8 mouse cellular contexts compared by ENCODE assay signal in genomic region chr9:63610841-63611366, GRCm38 (mm10). TPM values are rescaled to one million over a fixed set of nuclear protein-coding genes. Genes with fewer than 3 reads are reported as not detected.
DNase-seq lines count a peak whose midpoint lies in the region; ATAC-seq and TF ChIP-seq lines count a peak whose summit lies in the region.

No protein-coding gene starts in this region.

- no peaks in the 10 kb centered on the region for H3K9me3 ChIP-seq in forebrain, embryonic 11.5 days (ENCODE audit: control insufficient read depth, low read length)
- H3K9me3 ChIP-seq in forebrain, embryonic 16.5 days (ENCODE audit: control insufficient read depth, low read length), result no peaks in the 10 kb centered on the region

- H3K79me2 ChIP-seq in macrophage (ENCODE audit: inconsistent target), result peaks cover 91% of the 10 kb centered on the region

- H3K36me3 ChIP-seq in forebrain, embryonic 11.5 days (ENCODE audit: control insufficient read depth, insufficient read depth, low read length), result no peaks in the 10 kb centered on the region
- H3K36me3 ChIP-seq in forebrain, embryonic 16.5 days (ENCODE audit: control insufficient read depth, insufficient read depth), result no peaks in the 10 kb centered on the region
- no peaks in the 10 kb centered on the region for H3K36me3 ChIP-seq in macrophage (ENCODE audit: inconsistent target)

- H3K9ac ChIP-seq in forebrain, embryonic 11.5 days (ENCODE audit: low read length), result 0 out of 2 replicates have a peak overlapping the region, but pooled peaks have one; percentile 2
- H3K9ac ChIP-seq in forebrain, embryonic 16.5 days (replicated peaks; ENCODE audit: low read depth, low read length), result no peak overlapping the region

- no peak for TF ChIP-seq CTCF in brain, embryonic 14.5 days (IDR thresholded peaks at IDR 0.05; ENCODE audit: borderline replicate concordance, extremely low read depth, insufficient read depth, insufficient read length)

- H3K4me2 ChIP-seq in forebrain, embryonic 11.5 days (ENCODE audit: low read depth, low read length, severe bottlenecking), result no peak overlapping the region
- no peak overlapping the region for H3K4me2 ChIP-seq in forebrain, embryonic 16.5 days (ENCODE audit: low read length)

- no peak for ATAC-seq in forebrain, embryonic 11.5 days (replicated peaks; ENCODE audit: low FRiP score)
- ATAC-seq in forebrain, embryonic 16.5 days, result no peak

- H3K27me3 ChIP-seq in forebrain, embryonic 11.5 days (ENCODE audit: control insufficient read depth, insufficient read depth, low read length), result no peaks in the 10 kb centered on the region
- no peaks in the 10 kb centered on the region for H3K27me3 ChIP-seq in forebrain, embryonic 16.5 days (replicated peaks; ENCODE audit: control insufficient read depth, insufficient read depth, low read length)

- H3K4me3 ChIP-seq in forebrain, embryonic 11.5 days (ENCODE audit: low read depth, low read length), result no peak overlapping the region
- H3K4me3 ChIP-seq in forebrain, embryonic 16.5 days (replicated peaks; ENCODE audit: low read length), result no peak overlapping the region
- H3K4me3 ChIP-seq in macrophage (ENCODE audit: inconsistent target), result no peak overlapping the region

- H3K27ac ChIP-seq in forebrain, embryonic 11.5 days (ENCODE audit: low read depth, low read length), result no peak overlapping the region
- H3K27ac ChIP-seq in forebrain, embryonic 16.5 days (ENCODE audit: low read length), result no peak overlapping the region
- peak overlapping the region; percentile 82 for H3K27ac ChIP-seq in macrophage

- peaks cover 15% of the 10 kb centered on the region; the same call in 1 of the 2 replicates for H3K4me1 ChIP-seq in forebrain, embryonic 11.5 days (replicated peaks; ENCODE audit: control insufficient read depth, insufficient read depth, low read length)
- H3K4me1 ChIP-seq in forebrain, embryonic 16.5 days (replicated peaks; ENCODE audit: control insufficient read depth, insufficient read depth, low read length), result peaks cover 21% of the 10 kb centered on the region

- no peak for TF ChIP-seq POLR2A in brain, embryonic 14.5 days (IDR thresholded peaks at IDR 0.05; ENCODE audit: borderline replicate concordance, extremely low read depth, insufficient read depth, insufficient read length, poor library complexity, severe bottlenecking)

- DNase-seq in forebrain, embryonic 11.5 days (ENCODE audit: low spot score), result peak; percentile 58
- peak; percentile 62 for DNase-seq in brain, embryonic 14.5 days (ENCODE audit: low read depth)
- peak; percentile 54 to 55 for DNase-seq in heart, adult 18-20 months
- DNase-seq in kidney, adult 9 months, result peak; percentile 55
- DNase-seq in thymus, postnatal 14 days, result peak; percentile 43
- no peak for DNase-seq in right cerebral cortex, postnatal 25 days

- 14% methylated on average over 13 of the region's 13 CpGs for WGBS in forebrain, embryonic 11.5 days
- WGBS in forebrain, embryonic 16.5 days, result 15% methylated on average over 13 of the region's 13 CpGs
- WGBS in macrophage (ENCODE audit: missing documents), result 3% methylated on average over 12 of the region's 13 CpGs

RNA-seq across cellular contexts. Expression of gene Aagab, which starts 8.4 kb away (rescaled TPM):
- 48.3 and 48.4 TPM in 2 replicates for polyA plus RNA-seq in forebrain, embryonic 11.5 days (2014; fragmentation: Nextera tagmentation; extraction: Ambion mirVana)
- 58.5 and 65.1 TPM in 2 replicates for polyA plus RNA-seq in forebrain, embryonic 16.5 days (2015; fragmentation: Nextera tagmentation; extraction: Ambion mirVana)
- polyA plus RNA-seq in brain, embryonic 14.5 days (2012; rRNA removed), result 24.9 and 27.9 TPM in 2 replicates
- 10 to 100 TPM; 18.9 to 23.4 TPM for total RNA-seq in heart, adult 18-20 months (2021)
- total RNA-seq in macrophage (2018; cell fraction: chromatin; rRNA removed), result 100 to 1,000 TPM in 14 of 26 experiments, 10 to 100 TPM in 12; 10.5 to 208 (median 110) TPM
- 10 to 100 TPM; 17.3 to 54.9 (median 37.3) TPM for total RNA-seq in macrophage (2018; cell fraction: cytosol; rRNA removed)
- 100 to 1,000 TPM in 3 of 26 experiments, 10 to 100 TPM in 23; 10.7 to 122 (median 65.4) TPM for total RNA-seq in macrophage (2018; cell fraction: nucleus; rRNA removed)
- 22.5 to 45.8 TPM (median 24.3 TPM) in 3 replicates for polyA plus RNA-seq in macrophage (2018)

RNA-seq across cellular contexts. Expression of gene Iqch, which starts 8.6 kb away (rescaled TPM):
- polyA plus RNA-seq in forebrain, embryonic 11.5 days (2014; fragmentation: Nextera tagmentation; extraction: Ambion mirVana), result 0.17 TPM in 1 of 2 replicates, not detected in the other
- 0.10 and 0.24 TPM in 2 replicates for polyA plus RNA-seq in forebrain, embryonic 16.5 days (2015; fragmentation: Nextera tagmentation; extraction: Ambion mirVana)
- 0.04 and 0.11 TPM in 2 replicates for polyA plus RNA-seq in brain, embryonic 14.5 days (2012; rRNA removed)
- total RNA-seq in heart, adult 18-20 months (2021), result not detected
- under 1 TPM in 6 of 26 experiments, not detected in 20; 0.26 to 0.90 (median 0.40) TPM for total RNA-seq in macrophage (2018; cell fraction: chromatin; rRNA removed)
- total RNA-seq in macrophage (2018; cell fraction: cytosol; rRNA removed), result under 1 TPM in 5 of 26 experiments, not detected in 21; 0.03 to 0.09 (median 0.06) TPM
- total RNA-seq in macrophage (2018; cell fraction: nucleus; rRNA removed), result under 1 TPM in 7 of 26 experiments, not detected in 19; 0.16 to 0.39 (median 0.22) TPM
- polyA plus RNA-seq in macrophage (2018), result not detected in 3 replicates
